Mouse (Mus musculus) heart, adult 10 weeks (tissue): ENCODE data around the gene Cpn1. TPM values are rescaled to one million over a fixed set of nuclear protein-coding genes. Genes with fewer than 3 reads are reported as not detected.

ENCODE experiments used
- polyA plus RNA-seq: library from polyadenylated mRNA; stranded (reverse); fragments of 350-450 nt; fragmentation: Illumina TruSeq; extraction: RNeasy Lipid Tissue Mini Kit (QIAGEN cat#74804); gene quantifications from one replicate; pipeline ENCODE4 v1.2.3, GENCODE M21; 2014; ENCODE audit warnings: low read depth, low replicate concordance

The Cpn1 gene
- polyA plus RNA-seq: 0.31 TPM

GRCm38 (mm10) chr19:43986069-43986794 is at the start of gene Cpn1:
Cpn1 (minus strand) TSS chr19:43986556.

GRCm38 (mm10) chr19:44028972-44029371 is 42.6 kb upstream of the Cpn1 start, which contains the start of gene Cyp2c23:
Cyp2c23 (minus strand) TSS chr19:44029208.

GRCm38 (mm10) chr19:43939769-43940689 is 46.3 kb downstream of the Cpn1 start, which contains the start of gene Dnmbp:
Dnmbp (minus strand) TSS chr19:43940191.

Other genes starting within 250 kb of the Cpn1 start
- gene Cutc, start 233.6 kb downstream of the Cpn1 start, polyA plus RNA-seq: 28.2 TPM
- gene Cox15, start 233.6 kb downstream of the Cpn1 start, polyA plus RNA-seq: 22.8 TPM
- gene Abcc2, start 204.4 kb downstream of the Cpn1 start, polyA plus RNA-seq: not detected
- 8.0 TPM for gene Dnmbp, start 46.4 kb downstream of the Cpn1 start, polyA plus RNA-seq
- 0.24 TPM for gene Cyp2c23, start 42.7 kb upstream of the Cpn1 start, polyA plus RNA-seq
- gene Erlin1, start 83.2 kb upstream of the Cpn1 start, polyA plus RNA-seq: 8.6 TPM
- gene Chuk, start 120.9 kb upstream of the Cpn1 start, polyA plus RNA-seq: 48.2 TPM
- gene Cwf19l1, start 149.3 kb upstream of the Cpn1 start, polyA plus RNA-seq: 6.2 TPM
- 31.7 TPM for gene Bloc1s2, start 159.9 kb upstream of the Cpn1 start, polyA plus RNA-seq
- not detected for gene Pkd2l1, start 205.9 kb upstream of the Cpn1 start, polyA plus RNA-seq
- gene Scd3, start 216.7 kb upstream of the Cpn1 start, polyA plus RNA-seq: not detected